26 mouse cellular contexts compared by ENCODE assay signal in genomic region chr7:100624538-100624937, GRCm38 (mm10). TPM values are rescaled to one million over a fixed set of nuclear protein-coding genes. Genes with fewer than 3 reads are reported as not detected.
DNase-seq lines count a peak whose midpoint lies in the region; ATAC-seq and TF ChIP-seq lines count a peak whose summit lies in the region.
"Had no signal": no experiment of that assay in that cellular context is flagged by ENCODE, and none has a peak within 500 bp of the region (broad histone marks: within the 10 kb centered on the region; RNA-seq: fewer than 3 reads in every experiment).

No protein-coding gene starts in this region.

- TF ChIP-seq CTCF in intestine, postnatal 0 days (IDR thresholded peaks at IDR 0.05; ENCODE audit: low read depth), result no peak

- no peaks in the 10 kb centered on the region for H3K9me3 ChIP-seq in intestine, postnatal 0 days (ENCODE audit: control insufficient read depth)
- no peaks in the 10 kb centered on the region for H3K9me3 ChIP-seq in intestine, embryonic 15.5 days
- H3K9me3 ChIP-seq in kidney, embryonic 14.5 days (ENCODE audit: control insufficient read depth, low read length), result no peaks in the 10 kb centered on the region
- H3K9me3 ChIP-seq: embryonic facial prominence, embryonic 15.5 days; forebrain, embryonic 15.5 days; hindbrain, embryonic 10.5 days; limb, embryonic 15.5 days; midbrain, embryonic 10.5 days had no signal

- no peaks in the 10 kb centered on the region for H3K27me3 ChIP-seq in intestine, postnatal 0 days (replicated peaks; ENCODE audit: control insufficient read depth, insufficient read depth, low read length)
- no peaks in the 10 kb centered on the region for H3K27me3 ChIP-seq in intestine, embryonic 15.5 days (replicated peaks)
- no peaks in the 10 kb centered on the region for H3K27me3 ChIP-seq in kidney, embryonic 14.5 days (ENCODE audit: control insufficient read depth, insufficient read depth, low read length)
- H3K27me3 ChIP-seq: embryonic facial prominence, embryonic 15.5 days; forebrain, embryonic 15.5 days; limb, embryonic 15.5 days had no signal

- DNase-seq in MN1 (ENCODE audit: low spot score), result peak; percentile 48
- peak; percentile 82 to 91 for DNase-seq in kidney, postnatal 25 days
- DNase-seq in natural killer cell, adult 2 months (ENCODE audit: low spot score in 2 of 2), result no peak
- no peak for DNase-seq in ovary, postnatal 10 days (ENCODE audit: low spot score)
- DNase-seq in adrenal gland, adult 2 months, result no peak
- DNase-seq: cerebellum, adult 11 months; cerebellum, adult 9-11 months; gastrocnemius, postnatal 10 days; layer of hippocampus, adult 9-11 months; left cerebral cortex, postnatal 4 days; lung, adult 18-20 months; lung, postnatal 10 days; thymus, postnatal 36 days had no signal

- peak overlapping the region; percentile 21; the same call in 1 of the 2 replicates for H3K27ac ChIP-seq in intestine, postnatal 0 days (ENCODE audit: low read depth, low read length)
- no peak overlapping the region for H3K27ac ChIP-seq in intestine, embryonic 15.5 days
- no peak overlapping the region for H3K27ac ChIP-seq in kidney, embryonic 14.5 days (ENCODE audit: low read depth, low read length)
- H3K27ac ChIP-seq: embryonic facial prominence, embryonic 15.5 days; forebrain, embryonic 15.5 days; hindbrain, embryonic 10.5 days; limb, embryonic 15.5 days; midbrain, embryonic 10.5 days had no signal

- H3K36me3 ChIP-seq in intestine, postnatal 0 days (ENCODE audit: control insufficient read depth, insufficient read depth), result no peaks in the 10 kb centered on the region
- H3K36me3 ChIP-seq in intestine, embryonic 15.5 days, result no peaks in the 10 kb centered on the region
- H3K36me3 ChIP-seq in kidney, embryonic 14.5 days (ENCODE audit: control insufficient read depth, insufficient read depth, low read length), result peaks cover 6% of the 10 kb centered on the region; the same call in 1 of the 2 replicates

- H3K4me1 ChIP-seq in intestine, postnatal 0 days (replicated peaks; ENCODE audit: control insufficient read depth, insufficient read depth, low read length), result no peaks in the 10 kb centered on the region
- 0 out of 2 replicates have a peak, but pooled peaks cover 3% of the 10 kb centered on the region for H3K4me1 ChIP-seq in intestine, embryonic 15.5 days (replicated peaks)
- 0 out of 2 replicates have a peak, but pooled peaks cover 3% of the 10 kb centered on the region for H3K4me1 ChIP-seq in kidney, embryonic 14.5 days (ENCODE audit: control insufficient read depth, insufficient read depth, low read length)
- H3K4me1 ChIP-seq: embryonic facial prominence, embryonic 15.5 days; forebrain, embryonic 15.5 days; limb, embryonic 15.5 days had no signal

- H3K4me3 ChIP-seq in intestine, postnatal 0 days (ENCODE audit: low read depth, low read length), result no peak overlapping the region
- no peak overlapping the region for H3K4me3 ChIP-seq in intestine, embryonic 15.5 days (replicated peaks)
- H3K4me3 ChIP-seq in kidney, embryonic 14.5 days (ENCODE audit: low read length), result no peak overlapping the region
- H3K4me3 ChIP-seq: embryonic facial prominence, embryonic 15.5 days; forebrain, embryonic 15.5 days; hindbrain, embryonic 10.5 days; limb, embryonic 15.5 days; midbrain, embryonic 10.5 days had no signal

- no peak for ATAC-seq in intestine, postnatal 0 days
- ATAC-seq in intestine, embryonic 15.5 days, result no peak
- ATAC-seq in kidney, embryonic 14.5 days (ENCODE audit: low FRiP score, low TSS enrichment), result peak; percentile 64; the same call in 1 of the 2 replicates
- ATAC-seq: CD4-positive, CD25-positive, alpha-beta regulatory T cell, adult 4 months; forebrain, embryonic 15.5 days; hindbrain, embryonic 16.5 days; intestine, embryonic 16.5 days had no signal

- no peak overlapping the region for H3K4me2 ChIP-seq in intestine, postnatal 0 days (replicated peaks; ENCODE audit: low read depth)
- H3K4me2 ChIP-seq in intestine, embryonic 15.5 days (replicated peaks), result no peak overlapping the region
- no peak overlapping the region for H3K4me2 ChIP-seq in kidney, embryonic 14.5 days (replicated peaks; ENCODE audit: low read depth, low read length)
- H3K4me2 ChIP-seq: embryonic facial prominence, embryonic 15.5 days; forebrain, embryonic 15.5 days; heart, embryonic 11.5 days; limb, embryonic 15.5 days had no signal

- no peak overlapping the region for H3K9ac ChIP-seq in intestine, postnatal 0 days (ENCODE audit: low read depth, low read length)
- H3K9ac ChIP-seq in intestine, embryonic 15.5 days, result no peak overlapping the region
- H3K9ac ChIP-seq in kidney, embryonic 14.5 days (ENCODE audit: low read depth, low read length), result no peak overlapping the region
- H3K9ac ChIP-seq: embryonic facial prominence, embryonic 15.5 days; forebrain, embryonic 15.5 days; limb, embryonic 15.5 days had no signal

- WGBS in intestine, postnatal 0 days, result 61% methylated on average over 3 of the region's 3 CpGs
- WGBS in intestine, embryonic 15.5 days, result 66% methylated on average over 3 of the region's 3 CpGs
- 54% methylated on average over 3 of the region's 3 CpGs for WGBS in kidney, embryonic 14.5 days

RNA-seq across cellular contexts. Expression of gene Mrpl48, which starts 16.4 kb away (rescaled TPM):
- polyA plus RNA-seq in intestine, postnatal 0 days (2015; fragmentation: Nextera tagmentation; extraction: Ambion mirVana), result 89.4 and 94.8 TPM in 2 replicates
- 87.7 and 87.9 TPM in 2 replicates for polyA plus RNA-seq in intestine, embryonic 15.5 days (2015; fragmentation: Nextera tagmentation; extraction: Ambion mirVana)
- polyA plus RNA-seq in kidney, embryonic 14.5 days (2014; fragmentation: Nextera tagmentation; extraction: Ambion mirVana), result 91.3 and 95.4 TPM in 2 replicates
- total RNA-seq in adrenal gland, adult 2 months (2021), result 10 to 100 TPM; 64.4 to 67.8 TPM
- 4.5 and 4.9 TPM in 2 replicates for polyA plus RNA-seq in adrenal gland, adult 2 months (2012; rRNA removed)

RNA-seq across cellular contexts. Expression of gene Rab6a, which starts 17.3 kb away (rescaled TPM):
- polyA plus RNA-seq in intestine, postnatal 0 days (2015; fragmentation: Nextera tagmentation; extraction: Ambion mirVana), result 122 and 123 TPM in 2 replicates
- polyA plus RNA-seq in intestine, embryonic 15.5 days (2015; fragmentation: Nextera tagmentation; extraction: Ambion mirVana), result 105 and 116 TPM in 2 replicates
- 100 and 120 TPM in 2 replicates for polyA plus RNA-seq in kidney, embryonic 14.5 days (2014; fragmentation: Nextera tagmentation; extraction: Ambion mirVana)
- 10 to 100 TPM; 67.8 to 80.1 TPM for total RNA-seq in adrenal gland, adult 2 months (2021)
- 29.5 and 38.4 TPM in 2 replicates for polyA plus RNA-seq in adrenal gland, adult 2 months (2012; rRNA removed)

RNA-seq across cellular contexts. Expression of gene Plekhb1, which starts 37.7 kb away (rescaled TPM):
- 12.9 and 14.6 TPM in 2 replicates for polyA plus RNA-seq in intestine, postnatal 0 days (2015; fragmentation: Nextera tagmentation; extraction: Ambion mirVana)
- 14.6 and 15.3 TPM in 2 replicates for polyA plus RNA-seq in intestine, embryonic 15.5 days (2015; fragmentation: Nextera tagmentation; extraction: Ambion mirVana)
- 2.6 TPM in 2 replicates for polyA plus RNA-seq in kidney, embryonic 14.5 days (2014; fragmentation: Nextera tagmentation; extraction: Ambion mirVana)
- 1 to 10 TPM; 2.9 to 5.7 TPM for total RNA-seq in adrenal gland, adult 2 months (2021)
- polyA plus RNA-seq in adrenal gland, adult 2 months (2012; rRNA removed), result 17.4 and 19.0 TPM in 2 replicates
- total RNA-seq: granulocyte monocyte progenitor cell, adult 5-6 weeks had no signal

Comparison
In these comparisons a context has a peak if more than half of its experiments do, and no peak if none do; other contexts are left out.
1. DNase-seq: peak in MN1 (single experiment) and kidney, postnatal 25 days (2 of 2); none in natural killer cell, adult 2 months (0 of 2), ovary, postnatal 10 days (single experiment) and adrenal gland, adult 2 months (single experiment).
2. RNA of gene Mrpl48, which starts 16.4 kb away (polyA plus RNA-seq): 91.3 to 95.4 TPM in kidney, embryonic 14.5 days, 89.4 to 94.8 TPM in intestine, postnatal 0 days and 87.7 to 87.9 TPM in intestine, embryonic 15.5 days; 4.5 to 4.9 TPM in adrenal gland, adult 2 months; every median in the first group is over 10 times any median in the second.